Mouse (Mus musculus) megakaryocyte-erythroid progenitor cell, adult 5-6 weeks (primary cell): Measurements from ENCODE around the gene Slc50a1. TPM values are rescaled to one million over a fixed set of nuclear protein-coding genes. Genes with fewer than 3 reads are reported as not detected.
A peak's percentile ranks its signal among the peaks of the same experiment; 100 is the strongest.

ENCODE experiments used
- ATAC-seq: replicated peaks from 2 replicates; pipeline ENCODE4 v1.8.0; 2016; ENCODE audit warnings: mild to moderate bottlenecking, inconsistent platforms; ENCODE audit not compliant: severe bottlenecking, poor library complexity, low FRiP score, low TSS enrichment
- total RNA-seq, 2 experiments: library from RNA; stranded (forward) in 1 of 2; stranded (reverse) in 1 of 2; fragments of 200-1000, 215-1000 nt in 1 of 2; fragments of >200 nt in 1 of 2; fragmentation: Nextera tagmentation in 1 of 2; gene quantifications; 2 replicates each; pipeline ENCODE4 v1.2.3; 2014 to 2017

The Slc50a1 gene
- total RNA-seq, 2 experiments from 2014 or later, result 50.3 to 66.5 TPM

DNA sequence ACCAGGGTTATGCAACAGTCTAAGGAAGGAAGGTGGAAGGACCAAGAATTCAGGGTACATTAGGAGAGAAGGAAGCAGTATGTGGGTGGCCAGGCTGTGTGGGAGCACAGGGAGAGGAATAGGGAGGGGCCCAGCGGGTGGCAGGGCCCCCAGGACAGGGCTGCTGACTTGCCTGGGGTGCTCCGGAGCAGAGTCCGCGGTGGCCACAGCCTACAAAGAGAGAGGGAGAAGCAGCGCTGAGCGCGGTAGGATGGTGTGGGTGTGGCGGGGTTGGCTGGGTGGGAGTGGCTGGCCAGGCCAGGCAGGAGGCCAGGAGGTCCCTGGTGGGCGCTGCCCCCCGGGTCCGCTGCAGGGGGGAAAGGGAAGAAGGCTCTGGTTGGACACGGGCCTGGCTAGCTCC lies 31.9 kb downstream of the Slc50a1 start:
- ATAC-seq, result no peak

DNA sequence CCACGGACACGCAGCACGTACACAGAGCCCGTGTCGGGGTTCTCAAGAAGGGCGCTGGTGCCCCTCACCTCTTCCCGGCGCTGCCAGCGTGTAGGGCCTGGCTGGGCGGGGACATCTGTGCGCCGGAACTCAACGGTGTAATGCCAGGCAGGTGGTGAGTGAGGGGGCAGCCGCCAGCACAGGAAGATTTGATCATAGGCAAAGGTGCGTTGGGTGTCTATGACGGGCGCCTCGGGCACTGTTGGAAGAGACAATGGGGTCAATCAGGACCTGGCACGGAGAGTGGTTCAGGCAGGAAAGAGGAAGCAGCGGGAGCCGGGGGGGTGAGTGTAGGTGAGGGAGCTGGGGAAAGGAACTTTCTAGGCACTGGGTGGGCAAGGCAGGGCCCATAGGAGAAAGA lies 32.7 kb downstream of the Slc50a1 start:
- no peak for ATAC-seq

DNA sequence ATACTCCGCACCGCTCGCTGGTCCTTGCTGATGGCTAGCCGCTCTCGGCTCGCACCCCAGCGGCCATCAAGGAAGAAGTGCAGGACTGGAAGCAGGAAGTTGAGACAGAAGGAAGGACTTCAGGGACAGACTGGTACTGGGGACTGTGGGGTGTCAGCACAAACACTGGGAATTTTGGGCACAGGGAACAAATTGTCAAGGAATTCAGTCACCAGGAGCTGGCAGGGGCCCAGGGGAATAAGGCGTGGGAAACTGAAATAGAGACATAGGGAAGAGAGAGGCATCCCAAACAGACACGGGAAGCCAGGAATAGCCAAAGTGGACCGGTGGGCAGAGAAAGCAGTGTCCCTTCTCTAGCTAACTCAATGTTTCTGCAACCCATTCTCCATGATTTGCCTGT lies 33.9 kb downstream of the Slc50a1 start:
- no peak for ATAC-seq

DNA sequence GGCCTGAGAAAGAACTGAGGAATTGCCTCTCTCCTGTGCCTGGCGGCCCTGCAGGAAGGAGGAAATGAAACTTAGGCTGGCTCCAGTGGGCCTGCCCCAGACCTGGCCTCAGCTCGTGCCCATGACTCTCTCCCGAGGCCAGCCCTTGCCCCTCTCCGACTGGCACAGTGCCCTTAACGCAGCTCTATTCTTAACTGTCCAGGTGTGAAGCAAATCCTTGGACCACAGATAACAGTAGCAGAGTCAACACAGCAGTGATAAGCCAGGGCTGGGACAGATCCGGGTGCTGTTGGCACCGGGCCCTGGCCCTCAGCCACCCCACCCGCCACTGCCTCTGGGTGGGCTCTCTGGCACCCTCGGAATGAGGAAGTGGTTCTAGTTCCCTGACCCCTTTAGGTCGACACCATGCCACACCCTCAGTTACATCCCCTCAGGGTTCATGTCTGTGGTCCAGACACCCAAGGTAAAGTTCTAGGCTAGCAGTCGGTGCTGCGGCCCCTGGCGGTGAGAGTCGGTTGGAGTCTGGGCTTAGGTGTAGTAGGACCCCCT lies 36.7 kb downstream of the Slc50a1 start:
- ATAC-seq, result peak; percentile 52

DNA sequence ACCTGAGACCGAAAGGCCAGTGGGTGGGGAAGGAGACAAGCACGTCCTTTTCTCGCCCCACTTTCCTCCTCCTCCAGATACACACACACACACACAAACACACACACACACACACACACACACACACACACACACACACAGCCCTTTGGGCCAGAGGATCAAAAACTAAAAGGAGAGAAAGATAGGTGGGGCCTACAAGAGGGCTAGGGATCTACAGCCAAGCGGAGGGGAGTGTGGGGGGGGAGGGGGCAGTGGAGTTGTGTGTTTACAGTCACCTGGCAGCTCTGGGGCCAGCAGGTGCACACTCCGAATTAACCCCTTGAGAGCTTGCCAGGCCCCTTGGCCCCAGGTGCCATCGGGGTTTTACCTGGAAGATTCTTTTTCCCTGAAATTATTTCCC lies 37.8 kb downstream of the Slc50a1 start:
- ATAC-seq, result no peak

DNA sequence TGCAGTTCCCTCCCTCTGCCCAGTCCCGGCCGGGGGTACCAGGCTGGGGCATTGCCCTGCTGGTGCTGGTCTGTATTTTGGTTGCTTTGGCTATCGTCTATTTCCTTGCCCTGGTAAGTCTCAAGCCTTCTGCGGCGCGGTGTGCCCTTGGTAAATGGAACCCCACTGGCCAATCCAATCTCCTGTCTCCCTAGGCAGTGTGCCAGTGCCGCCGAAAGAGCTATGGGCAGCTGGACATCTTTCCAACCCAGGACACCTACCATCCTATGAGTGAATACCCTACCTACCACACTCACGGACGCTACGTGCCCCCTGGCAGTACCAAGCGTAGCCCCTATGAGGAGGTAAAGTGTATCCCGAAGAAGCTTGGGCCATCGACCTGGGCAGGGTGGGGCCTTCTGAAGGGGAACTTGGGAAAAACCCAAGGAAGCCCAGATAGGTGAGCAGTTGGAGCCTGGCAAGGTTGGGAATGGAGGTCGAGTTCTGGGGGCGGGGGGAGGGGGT lies 38.5 kb downstream of the Slc50a1 start:
- no peak for ATAC-seq

DNA sequence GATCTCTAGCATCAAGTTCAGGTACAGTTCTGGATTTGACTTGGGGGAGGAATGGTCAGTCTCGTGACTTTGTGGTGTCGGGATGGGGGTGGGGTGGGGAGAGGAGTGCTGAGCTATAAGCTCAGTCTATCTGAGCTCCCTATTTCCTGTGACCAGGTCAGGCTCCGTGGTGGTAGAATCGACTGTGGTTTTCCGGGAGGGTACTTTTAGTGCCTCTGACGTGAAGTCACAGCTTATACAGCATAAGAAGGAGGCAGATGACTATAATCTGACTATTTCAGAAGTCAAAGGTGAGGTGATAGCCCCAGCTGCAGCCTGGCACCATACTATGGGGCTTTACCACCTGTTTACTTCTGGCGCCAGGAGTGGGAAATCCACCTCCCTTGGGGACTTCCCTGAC lies 39.0 kb downstream of the Slc50a1 start:
- no peak for ATAC-seq

DNA sequence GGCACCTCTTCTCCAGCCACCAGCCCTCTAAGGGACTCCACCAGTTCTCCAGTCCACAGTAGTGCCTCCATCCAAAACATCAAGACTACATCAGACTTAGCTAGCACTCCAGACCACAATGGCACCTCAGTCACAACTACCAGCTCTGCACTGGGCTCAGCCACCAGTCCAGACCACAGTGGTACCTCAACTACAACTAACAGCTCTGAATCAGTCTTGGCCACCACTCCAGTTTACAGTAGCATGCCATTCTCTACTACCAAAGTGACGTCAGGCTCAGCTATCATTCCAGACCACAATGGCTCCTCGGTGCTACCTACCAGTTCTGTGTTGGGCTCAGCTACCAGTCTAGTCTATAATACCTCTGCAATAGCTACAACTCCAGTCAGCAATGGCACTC lies 39.8 kb downstream of the Slc50a1 start:
- no peak for ATAC-seq

DNA sequence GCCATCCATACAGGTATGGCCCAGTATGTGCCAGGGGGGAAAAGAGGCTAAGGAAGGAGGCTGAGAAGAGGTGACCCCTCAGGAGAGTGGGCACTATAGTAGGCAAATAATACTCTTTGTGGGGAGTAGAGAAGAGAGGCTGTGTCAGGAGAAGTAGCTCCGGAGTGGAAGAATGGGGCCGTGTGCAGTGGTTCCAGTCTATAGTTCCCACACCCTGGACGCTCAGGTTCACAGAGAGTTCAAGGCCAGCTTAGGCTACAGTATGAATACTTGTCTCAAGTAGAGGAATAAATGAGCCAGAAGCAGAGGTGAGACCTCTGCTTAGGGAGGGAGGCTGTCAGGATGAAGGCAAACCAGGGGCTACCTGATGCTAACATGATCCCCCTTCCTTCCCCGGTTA lies 41.1 kb downstream of the Slc50a1 start:
- ATAC-seq, result no peak

DNA sequence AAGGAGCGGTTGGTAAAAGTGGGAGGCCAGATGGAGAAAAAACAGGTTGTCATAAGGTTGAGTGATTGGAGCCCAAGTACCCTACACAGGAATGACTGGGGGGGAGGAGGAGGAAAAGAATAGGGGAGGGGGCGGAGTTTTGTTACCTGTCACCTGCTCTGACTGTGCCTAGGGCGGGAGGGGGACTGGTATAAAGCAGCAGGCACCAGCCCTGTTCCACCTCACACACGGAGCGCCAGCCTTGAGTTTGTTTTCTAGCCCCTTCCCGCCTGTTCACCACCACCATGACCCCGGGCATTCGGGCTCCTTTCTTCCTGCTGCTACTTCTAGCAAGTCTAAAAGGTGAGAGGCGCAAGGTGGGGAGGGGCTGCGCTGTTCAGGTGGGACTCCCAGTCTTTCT lies 41.5 kb downstream of the Slc50a1 start, which contains the start of gene Muc1:
TSS of gene Muc1 (plus strand) at position 222 of the 400 bp plus-strand sequence.
- ATAC-seq, result no peak

DNA sequence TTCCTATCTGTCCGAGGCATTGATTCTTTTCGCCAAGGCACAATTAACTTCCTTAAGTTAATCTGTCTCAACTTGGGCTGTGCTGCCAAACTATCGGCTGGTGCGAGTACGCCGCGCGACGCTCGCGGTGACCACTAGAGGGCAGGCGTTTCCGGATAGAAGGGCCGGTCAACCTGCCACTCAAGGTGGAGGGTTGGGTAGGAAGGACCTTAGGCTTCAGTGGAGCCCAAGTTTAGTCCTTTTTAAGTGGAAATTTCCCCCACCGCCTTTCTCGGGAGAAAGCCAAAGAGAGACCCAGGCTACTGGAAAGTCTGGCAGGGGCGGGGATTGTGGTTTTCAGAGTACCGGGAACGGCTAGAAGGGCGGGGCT lies 42.2 kb downstream of the Slc50a1 start:
- peak; percentile 74 for ATAC-seq

DNA sequence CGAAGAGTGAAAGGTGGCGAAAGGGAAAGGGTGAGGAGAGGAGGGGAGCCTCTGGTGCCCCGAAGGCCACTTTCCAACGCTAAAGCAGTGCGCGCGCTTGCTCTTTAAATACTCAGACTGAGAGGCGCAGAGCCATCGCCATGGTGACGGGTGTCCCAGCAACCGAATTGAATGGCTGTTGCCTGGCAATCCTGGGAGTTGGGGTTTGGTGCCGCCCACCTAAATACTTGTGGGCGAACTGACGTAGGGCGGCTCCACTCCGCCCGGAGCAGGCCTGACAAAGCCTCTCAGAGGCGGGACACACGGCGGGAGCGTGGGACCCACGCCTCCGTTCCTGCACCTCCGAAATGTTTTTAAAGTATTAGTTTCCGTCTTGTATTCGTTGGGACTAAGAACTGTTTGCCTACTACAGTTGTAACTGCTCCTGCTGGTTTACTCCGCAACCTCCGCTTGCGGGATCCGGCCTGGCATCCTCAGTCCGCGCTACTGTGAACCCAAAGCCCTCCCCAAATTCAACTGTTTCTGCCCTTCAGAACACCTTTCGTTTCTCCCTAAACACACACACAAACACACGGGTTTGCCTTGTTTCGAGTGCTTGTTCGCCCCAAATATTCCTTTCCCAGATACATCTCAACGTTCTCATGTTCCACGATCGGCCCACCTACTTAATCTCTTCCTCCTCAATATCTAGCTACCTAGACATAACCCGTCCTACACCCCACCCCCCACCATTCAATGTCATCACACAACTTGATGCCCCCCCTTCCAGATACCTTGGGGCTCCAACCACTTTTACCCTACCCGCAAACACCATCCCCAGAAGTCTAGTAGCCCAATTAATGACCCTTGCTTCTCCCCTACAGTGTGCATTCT lies 42.8 kb downstream of the Slc50a1 start:
- peak; percentile 56 for ATAC-seq

DNA sequence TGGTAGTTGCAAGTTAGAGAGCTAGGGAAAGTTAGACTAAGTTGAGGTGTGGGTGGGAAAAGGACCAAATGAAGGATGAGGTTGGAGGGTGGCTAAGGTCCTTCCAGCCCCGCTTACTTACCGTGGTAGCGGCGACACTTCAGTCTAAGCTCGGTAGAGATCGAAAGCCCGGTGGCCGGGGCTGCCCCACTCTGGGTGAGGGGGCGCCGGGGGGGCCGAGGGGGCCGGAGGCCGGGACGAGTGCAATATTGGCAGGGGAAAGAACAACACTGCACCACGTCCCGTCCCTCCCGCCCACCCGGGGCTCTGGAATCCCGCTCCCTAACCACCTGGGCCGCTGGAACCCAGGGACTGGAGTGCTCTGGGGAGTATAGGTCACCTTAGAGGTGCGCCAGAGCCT lies 43.5 kb downstream of the Slc50a1 start, which contains the start of gene Mtx1:
TSS of gene Mtx1 (minus strand) at position 189 of the 400 bp plus-strand sequence.
- no peak for ATAC-seq

DNA sequence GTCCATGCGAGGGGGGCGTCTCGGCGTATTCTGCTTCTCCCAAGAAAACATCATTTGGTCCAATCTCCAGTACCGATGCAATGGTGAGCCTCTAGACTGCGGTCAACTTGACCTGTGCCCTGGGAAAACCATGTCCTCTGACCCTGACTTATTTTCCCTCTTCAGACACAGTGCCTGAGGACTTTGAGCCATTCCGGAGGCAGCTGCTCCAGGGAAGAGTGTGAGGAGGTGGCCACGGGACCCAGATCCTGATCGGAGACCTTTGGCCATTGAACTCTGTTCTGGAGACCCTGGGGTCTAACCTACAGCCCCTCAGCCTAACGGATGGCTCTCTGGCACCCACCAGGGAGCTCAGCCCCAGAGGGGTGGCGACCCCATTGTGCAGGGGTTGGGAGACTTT lies 44.0 kb downstream of the Slc50a1 start:
- ATAC-seq, result no peak

DNA sequence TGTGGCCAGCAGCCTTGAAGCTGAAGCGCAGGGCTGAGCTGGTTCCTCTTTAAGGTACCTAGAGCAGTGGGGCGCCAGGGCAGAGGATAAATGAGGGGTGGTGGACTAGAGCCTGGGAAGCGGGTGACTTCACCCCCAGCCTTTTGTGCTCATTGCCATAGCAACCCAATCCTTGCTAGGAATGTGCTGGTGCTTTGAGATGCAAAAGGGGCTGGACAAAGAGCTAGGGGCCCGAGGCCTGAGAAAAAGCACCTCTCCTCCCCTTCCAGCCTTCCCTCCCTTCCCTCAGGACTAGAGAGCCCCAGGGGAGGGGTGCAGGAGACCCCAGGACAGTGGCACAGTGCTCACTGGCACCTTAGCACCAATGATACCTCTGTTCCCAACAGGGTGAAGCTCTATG lies 44.5 kb downstream of the Slc50a1 start:
- ATAC-seq, result no peak

DNA sequence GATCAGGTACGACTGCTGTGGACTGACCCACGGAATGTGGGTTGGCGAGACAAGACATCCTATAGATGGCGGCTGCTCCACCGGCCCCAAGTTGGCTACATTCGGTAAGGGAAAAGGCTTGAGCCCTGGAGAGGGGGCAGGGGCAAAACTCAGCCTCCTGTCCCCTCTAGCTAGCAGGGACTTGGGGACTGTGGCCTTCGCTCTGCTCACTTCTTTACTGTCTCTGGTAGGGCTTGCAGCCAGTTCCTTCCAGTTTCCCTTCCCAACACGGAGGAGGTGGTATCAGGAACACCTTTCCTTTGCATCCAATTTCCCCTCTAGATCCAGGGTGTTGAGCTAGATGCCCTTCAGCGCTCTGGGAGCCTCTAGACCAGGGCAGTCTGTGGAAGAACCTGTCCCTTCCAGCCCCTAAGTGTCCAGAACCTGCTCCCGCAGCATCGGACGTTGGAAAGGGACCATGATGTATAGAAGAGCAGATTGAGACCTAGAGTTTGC lies 45.0 kb downstream of the Slc50a1 start:
- no peak for ATAC-seq

DNA sequence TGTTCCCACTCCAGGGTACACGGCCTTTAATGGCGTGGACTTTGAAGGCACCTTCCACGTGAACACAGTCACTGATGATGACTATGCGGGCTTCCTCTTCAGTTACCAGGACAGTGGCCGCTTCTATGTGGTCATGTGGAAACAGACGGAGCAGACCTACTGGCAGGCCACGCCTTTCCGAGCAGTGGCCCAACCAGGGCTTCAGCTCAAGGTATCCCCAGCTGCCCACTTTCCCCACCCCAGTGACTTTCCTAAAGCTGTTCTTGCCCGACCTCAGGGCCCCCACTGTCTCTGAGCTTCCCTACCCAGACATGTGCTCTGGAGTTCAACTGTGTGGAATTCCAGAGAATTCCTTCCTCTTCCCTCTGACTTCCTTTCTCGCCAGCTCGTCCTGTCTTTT lies 45.6 kb downstream of the Slc50a1 start:
- ATAC-seq, result no peak

DNA sequence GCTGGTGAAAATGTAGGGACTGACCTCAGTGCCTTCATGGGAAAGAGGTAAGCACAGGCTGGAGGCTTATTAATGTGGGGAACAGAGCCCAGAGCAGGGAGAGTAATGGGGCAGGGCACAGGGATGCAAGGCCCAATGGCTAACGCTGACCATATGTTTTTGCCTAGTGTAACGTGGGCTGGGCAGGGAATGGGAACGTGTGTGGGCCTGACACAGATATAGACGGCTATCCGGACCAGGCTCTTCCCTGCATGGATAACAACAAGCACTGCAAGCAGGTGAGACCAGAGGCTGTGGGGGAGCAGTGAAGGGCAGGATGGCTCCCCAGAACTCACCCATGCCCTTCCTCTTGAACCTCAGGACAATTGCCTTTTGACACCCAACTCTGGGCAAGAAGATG lies 49.2 kb downstream of the Slc50a1 start:
- ATAC-seq, result no peak

DNA sequence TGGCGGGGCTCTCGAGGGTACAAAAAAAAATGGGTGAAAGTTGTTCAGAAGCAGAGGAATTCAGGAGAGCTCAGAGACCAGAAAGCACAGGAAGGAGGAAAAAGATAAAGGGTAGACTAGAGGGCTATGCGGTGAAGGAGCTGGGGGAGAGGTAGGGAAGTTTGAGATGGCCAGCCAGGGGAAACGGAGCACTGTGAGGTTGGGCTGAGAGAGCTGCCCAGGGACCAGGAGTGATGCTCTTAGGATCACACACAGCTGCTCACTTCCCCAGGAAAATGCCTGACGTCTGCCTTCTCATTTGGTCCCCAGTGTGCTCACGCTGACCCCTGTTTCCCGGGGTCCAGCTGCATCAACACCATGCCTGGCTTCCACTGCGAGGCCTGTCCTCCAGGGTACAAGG lies 50.8 kb downstream of the Slc50a1 start:
- no peak for ATAC-seq

DNA sequence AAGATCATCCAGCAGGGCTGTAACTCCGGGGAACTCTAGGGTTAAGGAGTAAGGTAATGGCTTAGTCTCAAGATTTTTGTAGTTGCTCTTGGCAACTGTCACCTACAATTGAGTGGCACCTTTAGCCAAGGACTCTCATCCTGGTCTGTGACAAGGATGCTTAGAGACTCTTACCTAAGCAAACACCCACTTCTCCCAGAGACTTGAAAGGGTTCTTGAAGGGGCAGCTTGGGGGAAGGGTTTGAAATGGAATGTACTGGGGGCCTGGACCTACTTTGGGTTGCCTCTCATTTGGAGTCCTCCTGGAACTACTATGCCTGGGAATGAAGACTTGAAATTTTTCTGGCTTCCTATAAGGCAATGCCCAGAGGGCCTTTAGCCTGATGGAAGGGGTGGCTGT lies 52.1 kb downstream of the Slc50a1 start:
- ATAC-seq, result no peak
